Mouse (Mus musculus) erythroblast, adult 5-6 weeks (primary cell): ENCODE data around the gene Dpagt1. TPM values are rescaled to one million over a fixed set of nuclear protein-coding genes. Genes with fewer than 3 reads are reported as not detected.
"Not testable (repeated sequence)": the region's sequence is repeated elsewhere in the genome, so short reads cannot be mapped to it uniquely, and the experiment has no call there.

Source experiments
- ATAC-seq: replicated peaks from 2 replicates; pipeline ENCODE4 v1.8.0; 2016; ENCODE audit warnings: moderate number of reproducible peaks, mild to moderate bottlenecking, moderate TSS enrichment, inconsistent platforms; ENCODE audit not compliant: poor library complexity, low FRiP score, severe bottlenecking
- total RNA-seq, 2 experiments: library from RNA; stranded (forward) in 1 of 2; stranded (reverse) in 1 of 2; fragments of 150-400 nt in 1 of 2; fragments of 200-764, 138-1000 nt in 1 of 2; gene quantifications; 2 replicates each; pipeline versions ENCODE4 v1.2.3 to v1.2.4; 2015 to 2017; ENCODE audit warnings: low replicate concordance in 2 of 2

The Dpagt1 gene
- total RNA-seq (2015; ENCODE audit: low replicate concordance) (9.2 and 17.1 TPM in 2 replicates), total RNA-seq (2017; ENCODE audit: low replicate concordance) (4.9 and 5.7 TPM in 2 replicates)

DNA sequence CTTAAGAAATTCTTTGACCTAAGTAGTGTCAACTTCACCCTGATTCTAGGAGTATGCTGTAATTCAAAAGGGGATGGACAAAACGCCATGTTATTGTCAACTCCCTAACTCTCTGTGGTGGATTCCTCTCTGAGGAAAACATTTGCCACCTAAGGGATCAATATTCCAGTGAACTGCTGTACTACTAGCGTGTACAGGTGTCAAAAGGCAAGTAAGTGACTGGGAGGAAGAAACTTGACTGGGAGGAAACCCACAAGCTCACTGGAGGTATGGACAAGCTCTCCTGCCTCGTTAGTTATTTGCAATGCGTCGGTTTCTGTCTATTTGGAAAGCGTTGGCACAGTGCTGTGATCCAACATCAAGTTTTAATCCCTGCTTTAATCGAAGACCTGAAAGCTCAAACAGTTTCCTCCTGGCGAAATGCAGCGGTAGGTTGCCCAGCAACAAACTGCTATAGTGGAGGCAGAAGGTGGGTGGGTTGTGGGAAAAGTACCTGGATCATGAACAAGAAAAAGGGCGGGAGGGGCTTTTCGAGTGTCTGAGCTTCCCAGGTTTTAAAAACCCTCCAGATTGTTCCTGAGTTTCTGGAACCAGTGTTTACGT is at the start of gene Dpagt1:
TSS of gene Dpagt1 (plus strand) at position 252 of the 603 bp plus-strand sequence.
- ATAC-seq = no peak

DNA sequence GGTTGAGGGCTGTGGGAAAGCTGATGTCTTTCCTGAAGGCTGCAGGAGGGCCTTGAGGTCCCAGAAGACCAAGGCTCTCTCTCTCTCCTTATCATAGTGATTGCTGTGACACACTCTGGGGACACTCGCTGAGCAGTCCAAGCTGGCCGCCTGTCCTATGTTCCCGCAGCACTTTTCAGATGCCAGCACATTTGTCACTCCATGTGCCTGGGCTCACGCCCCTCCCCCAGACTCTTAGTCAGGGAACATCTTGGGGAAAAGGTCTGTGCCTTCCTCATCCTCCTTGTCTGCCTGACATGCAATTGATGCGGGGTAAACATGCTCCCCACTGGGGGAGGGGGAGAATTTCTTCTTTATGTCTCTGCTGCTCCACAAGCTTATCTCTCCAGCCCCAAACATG is 42.6 kb upstream of the Dpagt1 start:
- ATAC-seq = no peak

DNA sequence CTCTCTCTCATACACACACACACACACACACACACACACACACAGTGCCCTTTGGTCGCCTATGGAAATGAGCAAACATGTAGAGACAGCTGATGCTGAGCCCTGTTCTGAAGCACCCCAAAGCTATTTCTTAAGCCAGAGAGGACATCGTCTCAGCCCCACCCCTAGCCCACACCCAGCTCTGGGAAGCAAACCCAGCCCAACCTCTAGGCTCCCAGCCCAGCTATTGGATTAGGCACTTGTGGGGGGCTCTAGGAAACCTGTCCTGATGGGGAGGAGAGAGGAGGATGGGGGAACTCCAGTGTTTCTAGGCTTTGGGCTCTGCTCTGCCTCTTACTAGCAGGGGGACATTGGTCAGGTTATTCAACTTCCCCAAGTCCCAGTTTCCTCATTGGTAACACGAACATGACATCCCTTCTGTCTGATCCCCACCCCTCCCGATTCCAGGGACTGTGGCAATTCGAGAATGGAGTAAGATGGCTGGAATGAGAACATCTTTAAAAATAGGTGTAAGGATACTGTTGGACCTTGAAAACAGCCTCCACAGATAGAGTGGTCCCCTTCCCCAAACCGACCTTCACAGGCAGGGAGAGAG is 39.5 kb upstream of the Dpagt1 start:
- peak; percentile 63 for ATAC-seq

DNA sequence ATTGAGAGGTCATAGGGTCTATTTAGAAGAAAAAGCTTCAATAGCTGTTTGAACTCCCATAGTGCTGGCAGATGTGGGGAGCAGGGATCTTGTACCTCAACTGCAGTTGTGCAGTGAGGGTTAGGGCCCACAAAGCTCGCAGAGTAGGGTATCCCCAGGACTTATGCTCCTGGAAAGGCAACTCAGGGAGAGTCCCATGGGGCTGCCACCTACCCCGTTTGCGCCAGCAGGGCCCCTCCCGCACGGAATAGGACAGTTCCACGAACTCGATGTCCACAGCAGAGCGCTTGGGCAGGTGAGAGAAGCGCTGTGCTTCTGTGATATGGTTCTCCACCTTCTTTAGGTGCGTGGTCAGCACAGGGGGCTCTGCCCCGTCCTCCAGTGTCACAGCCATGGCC is 38.8 kb upstream of the Dpagt1 start:
- peak; percentile 27 for ATAC-seq

DNA sequence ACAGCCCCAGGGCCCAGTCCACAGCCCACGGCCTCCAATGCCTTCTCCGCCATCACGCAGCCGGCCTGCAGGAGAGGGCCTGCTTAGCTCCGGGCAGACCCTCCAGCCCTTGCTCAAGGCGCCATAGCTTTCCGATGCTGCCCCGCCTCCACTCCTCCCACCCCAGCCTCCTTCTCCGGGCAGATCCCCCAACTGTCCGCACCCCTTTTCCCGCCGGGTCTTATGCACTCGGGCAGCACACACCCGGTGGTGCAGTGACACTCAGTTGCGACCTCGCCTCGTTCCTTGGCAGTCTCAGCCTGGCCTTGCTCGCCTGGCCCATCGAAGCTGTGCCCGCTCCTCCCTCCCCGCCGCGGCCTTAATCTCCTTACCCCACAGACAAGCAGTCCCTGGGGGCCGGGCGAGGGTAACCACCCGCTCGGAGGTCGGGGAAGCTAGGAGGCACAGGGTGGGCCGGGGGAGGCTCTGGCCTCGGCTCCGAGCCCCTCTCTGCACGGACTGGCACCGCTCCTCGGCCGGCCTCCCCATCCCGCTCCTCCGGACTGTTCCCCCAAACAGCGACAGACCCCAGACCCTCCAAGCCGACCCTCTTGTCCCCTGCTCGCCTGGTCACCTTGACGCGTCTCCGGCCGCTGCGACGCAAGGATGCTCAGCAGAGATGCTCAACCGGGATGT is 38.3 kb upstream of the Dpagt1 start:
- ATAC-seq = peak; percentile 41

DNA sequence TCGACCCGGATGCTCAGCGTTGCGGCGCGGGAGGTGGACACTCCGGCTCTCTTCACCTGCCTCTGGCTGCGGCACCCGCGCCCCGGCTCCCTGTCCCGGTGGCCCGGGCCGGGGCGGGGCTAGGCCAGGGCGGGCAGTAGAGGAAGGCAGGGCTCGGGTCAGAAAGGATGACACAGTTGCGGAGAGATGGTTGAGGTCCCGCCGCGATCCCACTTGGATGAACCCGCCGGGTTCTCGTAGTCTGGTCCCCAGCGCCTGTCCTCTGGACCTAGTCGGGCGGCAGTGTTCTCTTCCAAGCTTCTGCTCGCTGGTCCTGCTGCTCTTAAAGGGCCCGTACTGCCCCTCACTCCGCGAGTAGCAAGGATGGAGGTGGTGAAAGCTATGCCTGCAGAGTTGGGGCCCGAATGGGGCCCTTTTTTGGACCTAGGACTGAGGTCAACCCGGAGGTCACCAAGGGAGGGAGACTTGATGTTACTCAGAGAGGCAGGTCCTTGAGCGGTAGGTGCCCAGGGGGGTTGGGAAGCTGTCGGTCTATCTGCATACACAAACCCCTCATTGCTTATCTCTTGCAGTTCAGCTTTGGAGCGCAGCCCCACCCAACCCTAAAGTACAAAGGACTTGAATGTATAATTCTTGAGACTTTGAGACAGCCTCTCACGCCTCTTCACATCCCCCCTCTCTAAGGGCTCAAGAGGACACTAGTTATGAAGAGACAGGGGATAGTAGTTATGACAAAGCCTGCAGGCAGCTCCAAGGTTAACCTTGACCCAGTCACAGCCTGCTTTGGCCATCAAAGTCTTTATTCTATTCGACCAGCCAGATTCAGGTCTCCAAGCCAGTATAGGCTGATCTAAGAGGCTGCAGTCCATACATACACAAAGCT is 37.5 kb upstream of the Dpagt1 start, which contains the start of gene Abcg4:
TSS of gene Abcg4 (minus strand) at position 540 of the 883 bp plus-strand sequence.
- peak; percentile 68 for ATAC-seq

DNA sequence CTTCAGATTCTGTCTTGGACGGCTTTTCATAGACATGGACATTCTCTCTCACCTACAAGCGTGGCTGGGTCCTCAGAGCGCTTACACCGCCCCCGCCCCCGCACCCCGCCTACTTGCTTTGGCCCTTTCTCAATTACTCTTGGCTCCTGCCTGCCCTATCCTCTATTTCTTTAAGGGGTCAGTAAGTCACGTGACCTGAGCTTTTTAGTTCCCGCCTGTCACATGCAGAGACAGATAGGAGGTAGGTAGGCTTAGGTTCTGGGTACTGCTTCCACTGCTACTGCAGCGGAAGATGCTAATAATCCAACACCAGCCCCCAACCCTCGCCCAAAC is 36.9 kb upstream of the Dpagt1 start:
- peak; percentile 13; the same call in 1 of the 2 replicates for ATAC-seq

DNA sequence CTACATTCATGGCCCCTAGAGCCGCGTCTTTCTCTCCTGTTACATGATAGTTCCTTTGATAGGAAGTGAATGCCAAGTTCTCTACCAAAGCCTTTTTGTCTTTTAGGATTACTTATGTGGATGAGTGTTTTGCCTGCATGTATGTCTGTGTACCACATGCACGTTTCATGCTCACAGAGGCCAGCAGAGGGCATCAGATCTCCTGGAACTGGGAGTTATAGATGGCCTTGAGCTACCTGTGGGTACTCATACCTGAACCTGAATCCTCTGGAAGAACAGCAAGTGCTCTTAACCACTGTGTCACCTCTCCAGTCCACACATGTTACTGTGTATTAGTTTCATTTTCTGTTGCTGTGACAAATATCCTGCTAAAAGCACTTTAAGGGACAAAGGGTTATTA is 33.3 kb upstream of the Dpagt1 start:
- peak; percentile 51 for ATAC-seq

DNA sequence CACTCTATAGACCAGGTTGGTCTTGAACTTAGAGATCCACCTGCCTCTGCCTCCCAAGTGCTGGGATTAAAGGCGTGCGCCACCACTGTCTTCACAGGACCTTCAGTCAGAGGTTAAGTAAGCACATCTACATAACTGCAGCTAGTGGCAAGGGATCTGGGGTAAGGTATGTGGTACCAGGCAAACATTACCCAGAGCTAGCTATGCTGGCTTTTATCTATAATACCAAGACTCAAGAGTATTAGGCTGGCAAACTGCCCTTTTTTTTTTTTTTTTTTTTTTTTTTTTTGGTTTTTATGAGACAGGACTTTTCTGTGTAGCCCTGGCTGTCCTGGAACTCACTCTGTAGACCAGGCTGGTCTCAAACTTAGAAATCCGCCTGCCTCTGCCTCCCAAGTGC is 25.8 kb upstream of the Dpagt1 start:
- ATAC-seq = not testable (repeated sequence)

DNA sequence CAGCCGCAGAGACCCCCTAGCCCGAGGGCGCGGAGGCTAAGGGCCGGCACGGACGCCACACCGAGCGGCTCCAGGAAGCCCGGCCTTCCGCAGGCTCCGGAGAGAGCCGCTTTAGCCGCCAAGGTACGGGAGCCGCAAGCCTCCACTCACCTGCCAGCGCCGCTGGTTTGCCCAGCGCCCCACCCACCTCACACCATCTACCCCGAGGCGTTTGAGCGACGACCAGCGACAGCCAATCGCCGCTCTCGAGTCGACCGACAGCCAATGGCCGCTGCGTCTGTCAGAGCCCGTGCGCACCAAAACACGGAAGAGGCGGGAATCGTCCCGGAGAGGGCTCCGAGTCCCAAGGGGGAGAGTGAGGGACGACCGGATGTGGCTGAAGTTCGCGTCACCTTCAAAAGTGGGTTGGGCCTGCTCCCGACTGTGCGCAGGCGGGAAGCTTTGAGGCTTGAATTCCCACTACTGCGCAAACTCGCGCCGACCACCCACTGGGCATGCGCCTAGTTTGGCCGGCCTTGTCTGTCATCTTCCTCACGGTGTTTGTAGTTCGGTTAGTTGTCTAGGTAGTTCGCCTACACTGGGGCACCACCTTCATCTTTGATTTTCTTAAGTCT is 20.2 kb upstream of the Dpagt1 start, which contains the start of gene Hinfp:
TSS of gene Hinfp (minus strand) at position 206 of the 614 bp plus-strand sequence.
- peak; percentile 98 for ATAC-seq

DNA sequence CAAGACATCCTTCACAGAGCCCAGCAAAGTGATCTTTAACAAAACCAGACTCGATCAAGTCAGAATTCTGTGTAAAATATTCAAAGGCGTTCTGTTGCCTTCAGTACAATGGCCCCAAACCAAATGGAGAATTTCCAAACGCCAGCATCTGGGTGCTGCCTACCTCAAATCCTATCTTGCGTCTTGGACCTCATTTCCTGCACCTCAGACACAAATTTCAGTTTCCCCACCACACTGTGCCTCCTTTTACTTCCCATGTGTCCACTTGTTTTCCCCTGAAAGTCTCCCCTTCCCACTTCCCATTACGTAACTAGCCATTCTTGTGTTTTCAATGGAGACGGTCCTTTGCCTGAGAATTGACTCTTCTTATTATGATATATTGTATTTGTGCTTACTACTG is 19.3 kb upstream of the Dpagt1 start:
- no peak for ATAC-seq

DNA sequence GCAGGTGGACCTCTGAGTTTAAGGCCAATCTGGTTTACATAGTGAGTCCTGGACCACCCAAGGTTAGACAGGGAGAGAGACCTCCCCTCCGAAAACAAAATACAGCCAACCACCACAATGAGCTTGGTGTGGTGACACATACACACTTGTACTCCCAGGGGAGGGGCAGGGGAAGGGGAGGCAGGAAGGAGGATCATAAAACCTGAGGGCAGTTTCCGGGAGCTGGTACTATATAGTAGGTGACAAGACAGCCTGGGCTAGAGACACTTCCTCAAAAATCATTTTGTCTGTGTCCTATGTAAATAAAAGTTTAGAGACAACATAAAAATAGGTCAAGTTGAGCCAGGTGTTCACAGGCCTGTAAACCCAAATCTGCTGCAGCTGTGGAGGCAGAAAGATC is 18.6 kb upstream of the Dpagt1 start:
- no peak for ATAC-seq

DNA sequence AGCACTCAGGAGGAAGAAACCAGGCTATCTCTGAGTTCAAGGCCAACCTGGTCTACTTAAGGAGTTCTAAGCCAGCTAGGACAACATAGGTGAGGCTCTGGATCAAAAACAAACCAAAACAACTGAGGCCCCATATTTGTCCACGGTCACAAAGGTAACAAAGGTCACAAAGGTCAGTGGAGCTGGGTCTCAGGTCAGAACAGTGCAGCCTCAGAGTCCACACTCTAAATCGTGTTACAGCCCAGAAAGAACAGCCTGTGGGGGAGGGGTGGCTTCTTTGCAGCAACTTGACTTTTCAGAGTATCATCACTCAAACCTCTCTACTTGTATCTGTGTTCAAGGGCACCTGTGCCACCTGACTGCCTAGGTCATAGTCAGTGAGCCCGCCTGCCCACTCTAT is 16.1 kb upstream of the Dpagt1 start:
- no peak for ATAC-seq

DNA sequence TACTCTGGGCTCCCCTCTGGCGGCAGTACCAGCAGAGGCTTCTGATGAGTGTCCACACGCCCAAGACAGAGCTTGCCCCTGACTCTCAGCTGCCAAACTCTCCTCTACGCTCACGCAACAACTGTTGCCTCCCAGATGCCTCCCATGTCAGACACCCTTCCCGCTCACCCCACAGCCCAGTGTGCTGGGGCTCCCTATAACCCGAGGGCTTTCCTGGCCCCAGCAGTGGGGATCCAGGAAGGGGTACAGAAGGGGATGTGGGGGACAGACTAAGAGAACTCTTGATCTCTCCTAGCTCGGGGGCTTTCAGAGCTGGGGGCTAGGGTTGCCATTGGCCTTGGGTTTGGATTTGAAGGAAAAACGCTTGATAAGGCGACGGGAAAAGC is 15.1 kb upstream of the Dpagt1 start:
- ATAC-seq = no peak

DNA sequence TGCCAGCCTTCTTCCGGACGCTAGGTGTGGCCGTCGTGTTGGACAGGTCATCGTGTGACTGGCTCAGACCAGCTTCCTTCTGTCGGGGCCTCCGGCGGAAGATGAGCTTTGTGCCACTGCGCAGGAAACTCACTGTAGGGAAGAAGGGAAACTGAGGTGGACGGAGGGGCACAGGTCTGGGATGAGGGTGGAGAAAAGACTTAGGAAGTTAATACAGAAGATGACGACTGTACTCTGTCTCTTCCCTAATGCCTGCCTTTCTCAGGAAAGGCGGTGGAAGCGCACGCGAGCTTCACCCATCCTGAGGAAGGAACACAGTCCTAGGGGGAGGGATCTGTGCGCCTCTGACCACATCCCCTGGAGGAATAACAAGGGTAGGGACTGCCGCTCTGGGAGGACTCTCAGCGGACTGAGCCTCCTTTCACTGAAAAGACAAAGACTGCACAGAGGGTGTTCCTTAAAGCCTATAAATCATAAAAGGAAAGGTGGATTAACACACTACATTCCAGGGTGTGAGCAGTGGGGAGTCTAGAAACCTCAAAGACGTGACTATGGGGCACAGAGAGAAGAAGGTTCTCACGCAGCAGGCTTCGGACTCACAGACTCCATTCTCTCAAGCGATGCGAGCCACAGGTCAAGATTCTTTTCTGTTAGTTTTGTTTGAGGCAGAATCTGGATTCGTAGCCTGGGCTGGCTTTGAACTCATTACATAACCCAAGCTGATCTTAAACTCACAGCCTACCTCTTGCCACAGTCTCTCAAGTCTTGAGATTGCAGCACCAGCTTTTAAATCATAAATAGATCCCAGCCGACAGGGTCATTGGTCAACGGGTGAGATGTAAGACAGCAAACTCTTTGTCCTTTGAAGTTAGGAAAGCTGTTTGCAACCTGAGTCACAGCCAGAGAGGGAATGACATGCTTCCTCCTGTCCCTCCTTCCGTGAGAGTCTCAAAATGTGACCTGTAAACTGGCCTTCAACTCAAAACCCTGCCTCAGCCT is 14.4 kb upstream of the Dpagt1 start:
- no peak for ATAC-seq

DNA sequence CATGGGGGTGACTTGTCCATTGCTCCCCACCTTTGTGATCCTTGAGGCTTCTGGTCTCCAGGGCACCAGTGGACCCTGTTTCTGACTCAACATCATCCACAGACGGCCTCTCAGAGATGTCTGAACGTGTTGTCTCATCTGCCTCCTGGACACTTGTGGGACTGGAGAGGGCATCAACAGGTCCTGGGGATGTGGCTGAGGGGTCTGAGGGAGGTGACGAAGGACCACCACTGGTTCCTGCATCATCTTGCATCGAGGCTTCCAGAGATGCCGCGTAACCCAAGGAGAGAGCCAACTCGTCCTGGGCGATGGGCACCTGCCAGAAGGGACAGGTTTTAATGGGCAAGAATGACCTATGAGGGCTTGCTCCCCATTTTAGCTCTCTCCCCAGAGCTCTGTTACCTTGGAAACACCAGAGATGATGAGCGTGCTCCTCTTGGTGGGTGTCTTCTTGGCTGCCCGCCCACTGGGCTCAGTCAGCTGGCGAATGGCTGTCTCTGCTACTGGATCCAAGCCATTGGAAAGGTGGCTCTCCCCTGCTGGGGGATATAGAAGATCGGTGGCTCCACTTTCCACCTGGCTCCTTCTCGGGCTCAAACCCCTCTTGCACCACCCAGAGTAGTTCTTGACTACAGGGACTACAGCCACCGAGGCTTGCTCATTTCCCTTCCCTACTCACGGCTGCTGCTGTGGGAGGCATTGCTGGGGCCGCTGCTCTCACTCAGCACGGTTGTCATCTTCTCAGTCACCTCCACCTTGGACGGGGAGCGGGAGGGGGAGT is 12.2 kb upstream of the Dpagt1 start:
- no peak for ATAC-seq

DNA sequence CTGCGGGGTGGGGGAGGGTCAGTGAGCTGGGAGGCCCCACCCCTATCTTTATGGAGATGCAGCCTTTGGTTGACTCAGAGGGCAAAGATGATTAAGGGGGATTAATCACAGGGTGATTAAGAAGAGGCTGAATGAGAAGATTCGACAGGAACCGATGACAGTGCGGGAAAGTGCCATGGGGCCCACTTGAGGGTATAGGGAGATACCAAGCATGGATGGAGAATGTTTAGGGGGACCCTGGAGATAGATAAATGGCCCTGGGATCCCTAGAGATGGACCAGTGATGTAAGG is 11.6 kb upstream of the Dpagt1 start:
- no peak for ATAC-seq

DNA sequence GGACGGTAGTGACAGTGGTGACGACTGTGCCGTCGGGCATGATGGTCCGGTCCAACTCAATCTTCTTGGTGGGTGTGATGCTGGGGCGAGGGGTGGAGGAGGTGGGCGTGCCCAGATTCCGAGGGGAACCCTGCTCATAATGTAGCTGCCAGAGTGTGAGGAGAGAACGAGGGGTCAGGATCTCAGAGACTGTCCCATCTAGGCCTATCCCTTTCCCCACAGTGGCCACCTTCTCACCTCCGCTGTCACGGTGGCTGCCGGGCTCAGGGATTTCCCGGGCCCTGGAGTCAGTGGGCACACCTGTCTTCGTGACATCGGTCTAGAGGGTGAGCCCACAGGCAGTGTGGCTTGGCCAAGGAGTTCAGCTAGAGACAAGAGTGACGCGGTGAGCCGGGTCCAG is 10.9 kb upstream of the Dpagt1 start:
- no peak for ATAC-seq
